ENCODE assay signal across 9 mouse cellular contexts in genomic region chr4:136783552-136784150, GRCm38 (mm10). TPM values are rescaled to one million over a fixed set of nuclear protein-coding genes. Genes with fewer than 3 reads are reported as not detected.
A peak's percentile ranks its signal among the peaks of the same experiment; 100 is the strongest.
DNase-seq lines count a peak whose midpoint lies in the region; ATAC-seq and TF ChIP-seq lines count a peak whose summit lies in the region.
"Had no signal": no experiment of that assay in that cellular context is flagged by ENCODE, and none has a peak within 500 bp of the region (broad histone marks: within the 10 kb centered on the region; RNA-seq: fewer than 3 reads in every experiment).

No protein-coding gene starts in this region.

- no peak overlapping the region for H3K4me2 ChIP-seq in midbrain, postnatal 0 days (ENCODE audit: low read depth, low read length, poor library complexity, severe bottlenecking)
- H3K4me2 ChIP-seq: liver, embryonic 13.5 days had no signal

- WGBS in midbrain, postnatal 0 days: 56% methylated on average over 22 of the region's 22 CpGs

- peaks cover 3% of the 10 kb centered on the region; the same call in 1 of the 2 replicates for H3K4me1 ChIP-seq in midbrain, postnatal 0 days (ENCODE audit: insufficient read depth, low read length)
- H3K4me1 ChIP-seq: liver, embryonic 13.5 days had no signal

- TF ChIP-seq CTCF in midbrain, postnatal 0 days (IDR thresholded peaks at IDR 0.05): no peak

- H3K27ac ChIP-seq in midbrain, postnatal 0 days (ENCODE audit: low read depth, low read length): no peak overlapping the region
- H3K27ac ChIP-seq: liver, embryonic 13.5 days had no signal

- ATAC-seq in midbrain, postnatal 0 days (ENCODE audit: low FRiP score): peak; percentile 26; the same call in 1 of the 2 replicates
- ATAC-seq in activated CD4-positive, CD25-positive, alpha-beta regulatory T cell, adult 4 months: no peak

- no peak overlapping the region for H3K9ac ChIP-seq in midbrain, postnatal 0 days (replicated peaks; ENCODE audit: low read length, poor library complexity, severe bottlenecking)
- H3K9ac ChIP-seq: liver, embryonic 13.5 days had no signal

- H3K4me3 ChIP-seq in midbrain, postnatal 0 days (ENCODE audit: low read depth, low read length): no peak overlapping the region
- H3K4me3 ChIP-seq: liver, embryonic 13.5 days had no signal

- no peaks in the 10 kb centered on the region for H3K27me3 ChIP-seq in midbrain, postnatal 0 days (ENCODE audit: insufficient read depth, low read length)
- H3K27me3 ChIP-seq: liver, embryonic 13.5 days had no signal

- DNase-seq in frontal cortex, postnatal 10 days (ENCODE audit: low spot score in 2 of 2): peak; percentile 44 to 55
- DNase-seq in frontal cortex, adult 2 months (ENCODE audit: extremely low spot score in 1 of 2, low spot score in 1 of 2): no peak
- peak; percentile 83 for DNase-seq in embryo, embryonic 10 days (ENCODE audit: low spot score)
- DNase-seq in gastrocnemius, postnatal 10 days: peak; percentile 65
- peak; percentile 63 for DNase-seq in kidney, postnatal 10 days
- peak; percentile 77 for DNase-seq in midbrain, postnatal 0 days (ENCODE audit: low spot score)
- DNase-seq in ovary, adult 18-20 months (ENCODE audit: low spot score): no peak
- DNase-seq: liver, embryonic 13.5 days had no signal

- H3K36me3 ChIP-seq in midbrain, postnatal 0 days (ENCODE audit: insufficient read depth, low read length): no peaks in the 10 kb centered on the region
- H3K36me3 ChIP-seq: liver, embryonic 13.5 days had no signal

- no peaks in the 10 kb centered on the region for H3K9me3 ChIP-seq in midbrain, postnatal 0 days (ENCODE audit: low read length)
- H3K9me3 ChIP-seq: liver, embryonic 13.5 days had no signal

RNA-seq across cellular contexts. Expression of gene Ephb2, which starts 52.1 kb away (rescaled TPM):
- polyA plus RNA-seq in frontal cortex, adult 2 months (2012; rRNA removed): 7.3 and 8.9 TPM in 2 replicates
- 1 to 10 TPM; 4.6 to 5.4 TPM for total RNA-seq in gastrocnemius, postnatal 10 days (2021)
- total RNA-seq in midbrain, postnatal 0 days (2014; rRNA removed): 149 and 202 TPM in 2 replicates
- polyA plus RNA-seq in midbrain, postnatal 0 days (2015; fragmentation: Nextera tagmentation; extraction: Ambion mirVana): 13.6 and 15.6 TPM in 2 replicates
- polyA plus RNA-seq in activated CD4-positive, CD25-positive, alpha-beta regulatory T cell, adult 4 months (2017; shearing (Covaris generic)): not detected

Comparison
In these comparisons a context has a peak if more than half of its experiments do, and no peak if none do; other contexts are left out.
1. DNase-seq: peak in frontal cortex, postnatal 10 days (2 of 2), embryo, embryonic 10 days (single experiment), gastrocnemius, postnatal 10 days (single experiment), kidney, postnatal 10 days (single experiment) and midbrain, postnatal 0 days (single experiment); none in frontal cortex, adult 2 months (0 of 2) and ovary, adult 18-20 months (single experiment).